Mouse (Mus musculus) liver, embryonic 11.5 days (tissue): ENCODE measurements around the gene Lcp2. TPM values are rescaled to one million over a fixed set of nuclear protein-coding genes. Genes with fewer than 3 reads are reported as not detected.

ENCODE experiments used
- ATAC-seq: fragments of 200-750 bp; cut with Nextera tagmentation; replicated peaks from 2 replicates; pipeline ENCODE4 v1.8.0; 2017; ENCODE audit warnings: moderate number of reproducible peaks, mild to moderate bottlenecking, moderate TSS enrichment, moderate library complexity; ENCODE audit not compliant: low FRiP score
- DNase-seq: peaks from one replicate; pipeline ENCODE4 v3.0.0-alpha.2; 2017; ENCODE audit warnings: low spot score
- H3K27ac ChIP-seq: fragments of 300-500 bp; sonication (generic); 2 replicates; pipeline ENCODE4 v1.5.1; 2014; ENCODE audit warnings: mild to moderate bottlenecking, low read depth, low read length, control low read depth
- H3K27me3 ChIP-seq: fragments of 300-500 bp; sonication (generic); replicated peaks from 2 replicates; pipeline ENCODE4 v1.6.1; 2014; ENCODE audit warnings: low read length, mixed read lengths; ENCODE audit not compliant: control insufficient read depth, insufficient read depth
- H3K36me3 ChIP-seq: fragments of 300-500 bp; sonication (generic); 2 replicates; pipeline ENCODE4 v1.6.1; 2014; ENCODE audit warnings: mild to moderate bottlenecking, low read length, moderate library complexity, mixed read lengths; ENCODE audit not compliant: control insufficient read depth, insufficient read depth
- H3K4me1 ChIP-seq: fragments of 300-500 bp; sonication (generic); replicated peaks from 2 replicates; pipeline ENCODE4 v1.6.1; 2014; ENCODE audit warnings: low read length, mixed read lengths; ENCODE audit not compliant: control insufficient read depth, insufficient read depth
- H3K4me2 ChIP-seq: fragments of 300-500 bp; sonication (generic); 2 replicates; pipeline ENCODE4 v1.6.1; 2014; ENCODE audit warnings: mild to moderate bottlenecking, control low read depth, moderate library complexity
- H3K4me3 ChIP-seq: fragments of 300-500 bp; sonication (generic); 2 replicates; pipeline ENCODE4 v1.5.1; 2014; ENCODE audit warnings: low read depth, low read length, control low read depth
- H3K9ac ChIP-seq: fragments of 300-500 bp; sonication (generic); 2 replicates; pipeline ENCODE4 v1.6.1; 2014; ENCODE audit warnings: low read depth, low read length, control low read depth
- H3K9me3 ChIP-seq: fragments of 300-500 bp; sonication (generic); 2 replicates; pipeline ENCODE4 v1.6.1; 2016; ENCODE audit warnings: low read length, inconsistent platforms, mixed read lengths; ENCODE audit not compliant: control insufficient read depth
- WGBS: fragments of 180-500 bp; shearing (Covaris S2); extraction: QIAGEN DNeasy Blood & Tissue Kit; methylation state at CpG from one replicate; pipeline ENCODE4 v1.1.7; 2014; 5-methylcytosine and 5-hydroxymethylcytosine counted together
- polyA plus RNA-seq: library from polyadenylated mRNA; unstranded; fragments of >200 nt; fragmentation: Nextera tagmentation; extraction: Ambion mirVana; gene quantifications from 2 replicates; pipeline ENCODE4 v1.2.1, GENCODE M21; 2014

Gene Lcp2
- polyA plus RNA-seq, 1 experiment from 2014 or later: 16.0 TPM

DNA sequence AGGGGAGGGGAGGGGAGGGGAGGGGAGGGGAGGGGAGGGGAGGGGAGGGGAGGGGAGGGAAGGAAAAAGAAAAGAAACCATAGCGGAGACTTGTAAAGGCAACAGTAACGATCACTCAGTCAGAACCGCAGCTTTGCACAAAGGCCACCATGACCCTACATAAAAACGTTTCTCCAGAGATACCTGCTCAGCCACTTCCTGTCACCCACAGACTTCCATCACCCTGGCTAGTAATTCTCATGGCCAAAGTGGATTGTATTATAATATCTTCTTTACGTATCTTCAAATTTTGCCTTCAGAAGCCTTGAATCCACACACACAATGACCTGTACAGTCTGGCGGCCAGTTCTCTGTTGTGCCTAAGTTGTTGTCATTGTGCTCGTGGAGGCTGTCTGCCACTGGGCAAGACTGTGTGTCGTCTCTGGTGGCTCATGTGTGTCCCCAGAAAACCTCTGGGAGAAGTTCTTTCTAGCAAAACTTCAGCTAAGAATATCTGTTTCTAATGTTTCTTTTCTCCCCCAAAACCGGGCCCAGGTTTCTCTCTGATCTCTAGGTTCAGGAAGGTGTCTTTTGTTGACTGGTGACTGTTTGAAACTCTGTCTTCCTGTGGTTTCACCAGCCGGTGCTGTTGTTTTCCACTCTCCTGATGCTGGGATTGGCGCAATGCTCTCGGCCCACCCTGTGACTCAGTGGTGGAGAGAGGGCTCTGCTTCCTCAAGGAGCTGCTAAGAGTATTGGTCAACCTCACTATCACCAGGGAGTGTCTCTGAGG lies 37.2 kb upstream of the Lcp2 start:
- 54% methylated on average over 12 of the region's 12 CpGs for WGBS
- H3K4me3 ChIP-seq: no peak overlapping the region
- H3K9me3 ChIP-seq: no peaks in the 10 kb centered on the region
- H3K4me2 ChIP-seq: no peak overlapping the region
- H3K27me3 ChIP-seq: no peaks in the 10 kb centered on the region
- peak overlapping the region; percentile 39; the same call in 1 of the 2 replicates for H3K27ac ChIP-seq
- H3K9ac ChIP-seq: no peak overlapping the region
- DNase-seq (no peak), ATAC-seq (no peak)
- H3K36me3 ChIP-seq: no peaks in the 10 kb centered on the region
- no peaks in the 10 kb centered on the region for H3K4me1 ChIP-seq

DNA sequence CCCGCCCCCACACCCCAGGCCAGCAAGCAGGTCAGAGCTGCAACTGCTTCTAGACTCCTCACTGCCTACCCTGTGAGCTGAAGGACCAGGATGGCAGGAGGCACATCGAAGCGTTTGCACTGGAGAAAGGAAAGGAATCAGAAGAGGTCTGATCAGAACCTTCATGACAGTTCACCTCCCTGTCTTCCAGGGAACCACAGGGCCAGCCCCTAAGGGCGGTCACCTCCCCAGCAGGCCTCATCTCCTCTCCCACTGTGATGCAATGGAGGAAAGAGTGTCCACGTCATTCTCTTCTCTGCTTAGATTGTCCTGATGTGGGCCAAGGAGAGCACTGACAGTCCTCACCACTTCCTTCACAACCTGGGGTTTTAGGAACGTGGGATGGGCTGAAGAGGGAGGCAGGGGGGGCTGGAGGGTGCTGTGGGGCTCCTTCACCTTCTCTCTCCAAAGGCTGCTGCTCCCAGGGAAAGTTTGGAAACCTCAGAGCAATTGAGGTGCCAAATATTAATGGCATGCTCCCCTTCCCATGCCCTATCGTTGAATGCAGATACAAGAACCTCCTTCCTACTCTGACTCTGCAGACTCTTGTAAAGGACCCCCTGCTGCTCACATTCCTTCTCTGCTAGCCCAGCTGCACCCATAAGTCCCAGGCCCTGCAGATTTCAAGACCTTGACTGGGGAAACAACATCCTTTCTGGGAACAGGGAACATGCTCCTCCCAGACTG lies 36.4 kb upstream of the Lcp2 start:
- ATAC-seq (peak; percentile 4; the same call in 1 of the 2 replicates), DNase-seq (no peak)
- 54% methylated on average over 7 of the region's 7 CpGs for WGBS
- Histone ChIP-seq H3K27me3 (no peaks in the 10 kb centered on the region), H3K27ac (no peak overlapping the region; the same call in 1 of the 2 replicates), H3K4me1 (no peaks in the 10 kb centered on the region), H3K4me2 (no peak overlapping the region), H3K36me3 (no peaks in the 10 kb centered on the region), H3K9me3 (no peaks in the 10 kb centered on the region), H3K9ac (no peak overlapping the region), H3K4me3 (no peak overlapping the region)

DNA sequence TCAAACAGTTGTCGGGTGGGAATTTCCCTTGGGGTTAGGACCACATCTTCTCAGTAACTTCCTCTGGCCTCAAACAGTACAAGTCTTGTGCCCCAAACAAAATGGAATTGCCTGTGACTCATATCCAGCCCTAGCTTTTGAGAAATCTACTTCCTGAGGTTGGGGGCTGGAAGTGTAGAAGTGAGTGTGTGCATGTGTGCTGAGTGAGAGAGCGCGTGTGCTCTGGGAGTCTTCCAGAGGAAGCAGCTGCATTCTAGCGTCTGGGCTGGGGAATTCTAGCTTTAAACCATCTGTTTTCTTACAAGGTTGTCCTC lies 35.9 kb upstream of the Lcp2 start:
- H3K36me3 ChIP-seq: no peaks in the 10 kb centered on the region
- H3K4me1 ChIP-seq: no peaks in the 10 kb centered on the region
- H3K4me3 ChIP-seq: no peak overlapping the region
- no peak overlapping the region for H3K4me2 ChIP-seq
- H3K27ac ChIP-seq: no peak overlapping the region
- DNase-seq: no peak
- H3K9me3 ChIP-seq: no peaks in the 10 kb centered on the region
- 0 out of 2 replicates have a peak, but pooled peaks have one; percentile 33 for ATAC-seq
- H3K9ac ChIP-seq: no peak overlapping the region
- 57% methylated on average over 4 of the region's 4 CpGs for WGBS
- no peaks in the 10 kb centered on the region for H3K27me3 ChIP-seq

DNA sequence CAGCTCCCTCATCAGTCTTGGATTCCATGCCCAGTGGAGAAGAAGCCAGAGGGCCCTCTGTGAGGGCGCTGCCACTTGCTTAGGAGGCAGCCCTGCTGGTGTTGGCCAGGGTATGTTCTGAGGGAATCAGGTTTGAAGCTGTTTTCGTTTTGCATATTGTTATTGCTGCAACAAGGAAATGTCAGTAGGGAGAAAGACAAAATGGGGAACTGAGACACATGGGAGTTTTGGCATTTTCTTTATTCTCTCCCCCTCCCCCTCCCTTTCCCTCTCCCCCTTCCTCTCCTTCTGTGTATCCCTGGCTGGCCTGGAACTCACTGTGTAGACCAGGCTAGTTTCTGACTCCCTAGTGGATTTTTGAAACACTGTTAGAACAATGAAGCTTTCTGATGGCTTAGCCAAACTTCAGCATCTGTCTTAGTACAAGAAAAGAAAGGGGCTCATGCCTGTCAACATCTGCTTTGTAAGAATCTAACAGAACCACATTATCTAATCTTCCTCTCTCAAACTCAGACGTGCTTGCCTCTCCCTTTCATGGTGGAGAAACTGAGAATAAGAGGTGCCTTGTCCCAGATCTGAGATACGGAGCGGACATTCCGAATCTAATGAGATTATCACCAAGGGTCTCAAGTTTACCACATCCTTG lies 34.6 kb upstream of the Lcp2 start:
- no peak overlapping the region for H3K4me3 ChIP-seq
- no peak overlapping the region for H3K27ac ChIP-seq
- no peak overlapping the region for H3K9ac ChIP-seq
- WGBS: 56% methylated on average over 6 of the region's 6 CpGs
- no peaks in the 10 kb centered on the region for H3K9me3 ChIP-seq
- no peaks in the 10 kb centered on the region for H3K36me3 ChIP-seq
- DNase-seq (no peak), ATAC-seq (no peak)
- no peak overlapping the region for H3K4me2 ChIP-seq
- H3K27me3 ChIP-seq: no peaks in the 10 kb centered on the region
- no peaks in the 10 kb centered on the region for H3K4me1 ChIP-seq

DNA sequence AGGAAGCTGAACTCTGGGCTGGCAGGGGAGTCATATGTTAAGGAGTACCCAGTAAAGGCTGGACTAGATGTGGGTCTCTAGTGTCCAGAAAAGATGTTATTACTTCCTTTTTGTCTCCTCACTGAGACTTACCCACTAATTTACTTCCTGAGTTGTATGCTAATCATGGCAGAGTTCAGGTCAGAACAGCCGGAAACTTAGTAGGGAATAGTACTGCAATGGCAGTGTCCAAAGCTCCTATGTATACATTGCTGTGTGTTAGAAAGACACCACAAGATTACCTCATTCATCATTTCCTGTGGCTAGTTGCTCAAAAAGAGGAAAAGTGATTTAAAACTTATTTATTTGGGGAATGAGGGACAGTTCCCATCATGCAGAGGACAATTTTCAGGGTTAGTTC lies 21.6 kb upstream of the Lcp2 start:
- 75% methylated on average over 1 of the region's 1 CpGs for WGBS
- Histone ChIP-seq H3K27ac (no peak overlapping the region), H3K36me3 (no peaks in the 10 kb centered on the region), H3K27me3 (no peaks in the 10 kb centered on the region), H3K4me2 (no peak overlapping the region), H3K4me1 (no peaks in the 10 kb centered on the region), H3K4me3 (no peak overlapping the region), H3K9me3 (no peaks in the 10 kb centered on the region), H3K9ac (no peak overlapping the region)
- DNase-seq (no peak), ATAC-seq (no peak)

DNA sequence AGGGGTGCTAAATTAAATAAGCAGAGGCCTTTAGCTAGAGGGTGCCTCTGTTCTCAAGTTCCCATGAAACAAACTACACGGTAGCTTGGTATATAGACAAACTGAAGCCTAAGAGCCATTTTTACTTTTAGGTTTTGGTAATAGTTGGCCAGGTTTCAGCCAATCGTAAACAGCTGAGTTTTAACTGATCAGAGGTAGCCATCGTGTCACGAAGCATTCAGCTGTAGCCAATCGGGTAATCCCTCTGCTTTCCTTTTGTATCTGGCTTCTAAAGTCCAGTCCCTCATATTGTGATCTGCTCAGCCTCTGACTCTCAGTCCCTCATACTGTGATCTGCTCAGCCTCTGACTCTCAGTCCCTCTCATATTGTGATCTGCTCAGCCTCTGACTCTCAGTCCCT lies 17.1 kb upstream of the Lcp2 start:
- WGBS: 74% methylated on average over 5 of the region's 5 CpGs
- H3K9ac ChIP-seq: no peak overlapping the region

DNA sequence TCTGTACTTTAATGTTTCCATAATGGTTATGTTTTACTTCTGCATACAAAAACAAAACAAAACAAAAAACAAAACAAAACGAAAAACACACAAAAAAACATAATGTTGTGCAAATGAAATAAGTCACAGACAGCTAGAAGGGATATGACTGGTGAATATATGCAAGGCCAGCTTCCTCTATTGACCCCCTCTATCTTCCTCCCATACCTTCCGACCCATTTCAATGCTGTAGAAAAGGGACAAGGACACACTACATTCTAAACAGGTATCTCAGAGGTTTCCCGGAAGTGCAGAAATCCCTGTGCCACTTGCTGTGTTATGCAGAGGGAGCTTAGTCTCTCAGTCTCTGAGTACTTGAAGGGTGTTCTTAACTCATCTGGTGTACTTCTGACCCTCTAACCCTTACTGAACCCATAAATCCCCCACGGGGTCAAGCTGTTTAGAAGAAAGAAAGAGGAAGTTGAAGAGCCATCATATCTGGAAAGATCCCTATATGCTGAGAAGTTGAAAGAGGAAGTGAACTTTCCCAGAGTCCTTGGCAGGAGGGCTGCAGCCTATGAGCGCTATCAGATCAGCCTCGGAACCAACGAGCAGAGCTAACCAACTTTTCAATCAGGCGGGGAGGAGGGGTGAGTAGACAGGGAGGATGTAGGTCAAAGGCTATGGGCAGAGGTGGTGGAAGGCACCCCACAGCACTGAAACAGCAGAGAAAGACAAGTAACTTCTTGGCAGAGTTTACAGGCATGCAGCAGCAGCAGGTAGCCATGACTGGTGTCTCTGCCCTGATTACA lies 15.5 kb upstream of the Lcp2 start:
- Histone ChIP-seq H3K9ac (no peak overlapping the region), H3K36me3 (no peaks in the 10 kb centered on the region), H3K4me2 (peak overlapping the region; percentile 53), H3K4me1 (peaks cover 5% of the 10 kb centered on the region; the same call in 1 of the 2 replicates), H3K27me3 (no peaks in the 10 kb centered on the region), H3K4me3 (no peak overlapping the region), H3K9me3 (no peaks in the 10 kb centered on the region), H3K27ac (no peak overlapping the region)
- ATAC-seq (peak; percentile 80), DNase-seq (peak; percentile 34)
- 31% methylated on average over 8 of the region's 8 CpGs for WGBS

More for the DNA sequence above, 17.1 kb upstream of the Lcp2 start:
- Histone ChIP-seq H3K4me3 (no peak overlapping the region), H3K27ac (no peak overlapping the region), H3K9me3 (no peaks in the 10 kb centered on the region), H3K27me3 (no peaks in the 10 kb centered on the region), H3K4me2 (no peak overlapping the region), H3K36me3 (no peaks in the 10 kb centered on the region), H3K4me1 (peaks cover 5% of the 10 kb centered on the region; the same call in 1 of the 2 replicates)
- ATAC-seq (no peak), DNase-seq (no peak)

DNA sequence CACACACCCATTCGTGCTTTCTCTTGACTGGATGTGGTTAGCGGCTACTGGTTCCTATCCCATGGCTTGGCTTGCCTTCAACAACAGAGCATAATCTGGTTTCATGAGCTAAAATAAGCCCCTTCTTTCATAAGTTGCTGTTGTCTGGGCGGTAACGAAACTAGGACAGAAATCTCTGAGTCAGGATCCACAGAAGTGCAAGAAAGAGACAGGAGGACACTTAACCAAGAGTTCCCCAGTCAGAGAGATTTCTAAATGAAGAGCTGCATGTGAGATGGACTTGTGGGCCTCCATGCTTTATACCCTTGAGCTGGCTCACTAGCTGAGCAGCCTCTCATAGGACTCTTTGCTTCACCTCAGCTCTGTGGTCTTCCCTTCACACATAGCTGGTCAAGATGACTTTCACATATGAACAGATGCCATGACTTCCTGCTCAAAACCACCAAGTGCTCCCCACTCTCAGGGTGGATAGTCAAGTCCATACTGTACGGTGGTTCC lies 12.7 kb upstream of the Lcp2 start:
- H3K9me3 ChIP-seq: no peaks in the 10 kb centered on the region
- no peak overlapping the region for H3K4me3 ChIP-seq
- peaks cover 5% of the 10 kb centered on the region; the same call in 1 of the 2 replicates for H3K4me1 ChIP-seq
- 85% methylated on average over 5 of the region's 5 CpGs for WGBS
- no peaks in the 10 kb centered on the region for H3K27me3 ChIP-seq
- no peak overlapping the region for H3K9ac ChIP-seq
- no peak overlapping the region for H3K27ac ChIP-seq
- ATAC-seq: no peak
- DNase-seq: no peak
- H3K4me2 ChIP-seq: no peak overlapping the region
- H3K36me3 ChIP-seq: no peaks in the 10 kb centered on the region
